Mouse (Mus musculus) forebrain, embryonic 14.5 days (tissue): ENCODE results near the gene Chn2. TPM values are rescaled to one million over a fixed set of nuclear protein-coding genes. Genes with fewer than 3 reads are reported as not detected.

Experiments
- ATAC-seq: fragments of 200-750 bp; cut with Nextera tagmentation; 2 replicates; pipeline ENCODE4 v1.8.0; 2017; ENCODE audit warnings: mild to moderate bottlenecking, moderate library complexity
- DNase-seq: peaks from one replicate; pipeline ENCODE4 v3.0.0-alpha.2; 2015; ENCODE audit warnings: low spot score
- H3K27ac ChIP-seq: fragments of 300-500 bp; sonication (generic); 2 replicates; pipeline ENCODE4 v1.5.1; 2014; ENCODE audit warnings: low read depth, mild to moderate bottlenecking, control low read depth, low read length, moderate library complexity
- H3K27me3 ChIP-seq: fragments of 300-500 bp; sonication (generic); replicated peaks from 2 replicates; pipeline ENCODE4 v1.6.1; 2014; ENCODE audit warnings: low read length, control low read depth, mixed read lengths; ENCODE audit not compliant: control insufficient read depth, insufficient read depth
- H3K36me3 ChIP-seq: fragments of 300-500 bp; sonication (generic); 2 replicates; pipeline ENCODE4 v1.6.1; 2014; ENCODE audit warnings: low read length, control low read depth; ENCODE audit not compliant: control insufficient read depth, insufficient read depth
- H3K4me1 ChIP-seq: fragments of 300-500 bp; sonication (generic); 2 replicates; pipeline ENCODE4 v1.6.1; 2014; ENCODE audit warnings: antibody characterized with exemption, low read length, control low read depth; ENCODE audit not compliant: control insufficient read depth, insufficient read depth
- H3K4me2 ChIP-seq: fragments of 300-500 bp; sonication (generic); 2 replicates; pipeline ENCODE4 v1.6.1; 2014; ENCODE audit warnings: mild to moderate bottlenecking, control low read depth, low read length
- H3K4me3 ChIP-seq: fragments of 300-500 bp; sonication (generic); 2 replicates; pipeline ENCODE4 v1.5.1; 2014; ENCODE audit warnings: low read depth, low read length, control low read depth
- H3K9ac ChIP-seq: fragments of 300-500 bp; sonication (generic); 2 replicates; pipeline ENCODE4 v1.6.1; 2014; ENCODE audit warnings: mild to moderate bottlenecking, low read length, control low read depth, moderate library complexity
- H3K9me3 ChIP-seq: fragments of 300-500 bp; sonication (generic); replicated peaks from 2 replicates; pipeline ENCODE4 v1.6.1; 2016; ENCODE audit warnings: low read length, control low read depth, mixed read lengths; ENCODE audit not compliant: control insufficient read depth
- WGBS: fragments of 180-500 bp; shearing (Covaris S2); extraction: QIAGEN DNeasy Blood & Tissue Kit; methylation state at CpG from one replicate; pipeline ENCODE4 v1.1.7; 2014; 5-methylcytosine and 5-hydroxymethylcytosine counted together
- polyA plus RNA-seq: library from polyadenylated mRNA; unstranded; fragments of >200 nt; fragmentation: Nextera tagmentation; extraction: Ambion mirVana; gene quantifications from 2 replicates; pipeline ENCODE4 v1.2.1, GENCODE M21; 2014

Gene Chn2
- polyA plus RNA-seq, 1 experiment from 2014 or later = 45.9 TPM

- DNase-seq = no peak
- H3K4me3 ChIP-seq = no peak overlapping the region
- H3K27ac ChIP-seq = no peak overlapping the region
- peaks cover under 1% of the 10 kb centered on the region for H3K4me1 ChIP-seq
- no peaks in the 10 kb centered on the region for H3K27me3 ChIP-seq
- no peaks in the 10 kb centered on the region for H3K36me3 ChIP-seq
- no peak for ATAC-seq
- H3K4me2 ChIP-seq = no peak overlapping the region
- no peaks in the 10 kb centered on the region for H3K9me3 ChIP-seq
- WGBS = 86% methylated on average over 11 of the region's 11 CpGs
- no peak overlapping the region for H3K9ac ChIP-seq
Observed at GRCm38 (mm10) chr6:54046884-54047747, 7.8 kb downstream of the Chn2 start.

DNA sequence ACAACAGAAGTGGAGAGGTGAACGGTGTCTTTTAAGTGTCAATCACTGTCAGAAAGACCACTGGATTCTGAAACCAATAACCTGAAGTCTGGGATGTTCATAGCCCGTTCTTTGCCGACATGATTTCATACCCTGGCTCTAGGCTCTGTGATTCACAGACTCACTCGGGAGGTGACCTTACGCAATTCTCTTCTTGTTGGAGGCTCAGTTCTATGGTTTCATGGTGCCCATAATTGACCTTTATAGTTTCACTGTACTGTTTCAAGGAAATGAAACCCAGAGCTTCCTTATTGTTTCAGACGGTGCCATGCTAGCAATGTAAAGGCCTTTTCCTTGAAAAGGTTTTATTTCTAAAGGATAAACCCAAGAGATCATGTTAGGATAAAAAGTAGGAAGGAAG lies 9.4 kb downstream of the Chn2 start:
- no peak overlapping the region for H3K4me2 ChIP-seq
- H3K4me3 ChIP-seq = no peak overlapping the region
- H3K27me3 ChIP-seq = no peaks in the 10 kb centered on the region
- no peaks in the 10 kb centered on the region for H3K9me3 ChIP-seq
- no peak for DNase-seq
- ATAC-seq = no peak
- 93% methylated on average over 6 of the region's 6 CpGs for WGBS
- no peak overlapping the region for H3K27ac ChIP-seq
- H3K36me3 ChIP-seq = no peaks in the 10 kb centered on the region
- no peak overlapping the region for H3K9ac ChIP-seq
- peaks cover 9% of the 10 kb centered on the region for H3K4me1 ChIP-seq

DNA sequence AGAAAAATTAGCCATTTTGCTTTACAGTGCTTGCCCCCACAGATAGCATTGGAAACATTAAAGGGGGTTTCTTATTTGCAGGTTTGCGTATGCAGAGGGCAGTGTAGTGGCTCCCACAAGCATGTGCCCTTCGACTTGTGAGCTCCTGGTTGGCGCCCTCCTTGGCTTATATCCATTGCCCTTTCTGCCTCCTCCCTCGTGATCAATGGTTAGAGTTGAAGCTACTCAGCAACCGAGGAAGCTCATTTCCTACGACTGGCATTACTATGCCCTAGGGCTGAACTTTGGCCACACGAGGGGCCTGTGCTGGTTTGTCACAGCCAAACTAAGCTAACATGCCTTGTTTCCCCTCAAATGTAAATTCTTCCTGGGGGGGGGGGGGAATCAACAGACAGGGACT lies 11.8 kb downstream of the Chn2 start:
- Histone ChIP-seq H3K27ac (no peak overlapping the region), H3K4me3 (no peak overlapping the region), H3K36me3 (no peaks in the 10 kb centered on the region), H3K9ac (no peak overlapping the region), H3K27me3 (no peaks in the 10 kb centered on the region), H3K9me3 (no peaks in the 10 kb centered on the region), H3K4me2 (no peak overlapping the region), H3K4me1 (peaks cover 16% of the 10 kb centered on the region)
- WGBS = 58% methylated on average over 7 of the region's 7 CpGs
- no peak for DNase-seq
- no peak for ATAC-seq

GRCm38 (mm10) chr6:54052124-54052523 lies 12.8 kb downstream of the Chn2 start:
- ATAC-seq (no peak), DNase-seq (no peak)
- Histone ChIP-seq H3K27ac (no peak overlapping the region), H3K27me3 (no peaks in the 10 kb centered on the region), H3K36me3 (no peaks in the 10 kb centered on the region), H3K9me3 (no peaks in the 10 kb centered on the region), H3K4me3 (no peak overlapping the region), H3K4me2 (no peak overlapping the region), H3K4me1 (peaks cover 20% of the 10 kb centered on the region), H3K9ac (no peak overlapping the region)
- WGBS = 86% methylated on average over 7 of the region's 7 CpGs

DNA sequence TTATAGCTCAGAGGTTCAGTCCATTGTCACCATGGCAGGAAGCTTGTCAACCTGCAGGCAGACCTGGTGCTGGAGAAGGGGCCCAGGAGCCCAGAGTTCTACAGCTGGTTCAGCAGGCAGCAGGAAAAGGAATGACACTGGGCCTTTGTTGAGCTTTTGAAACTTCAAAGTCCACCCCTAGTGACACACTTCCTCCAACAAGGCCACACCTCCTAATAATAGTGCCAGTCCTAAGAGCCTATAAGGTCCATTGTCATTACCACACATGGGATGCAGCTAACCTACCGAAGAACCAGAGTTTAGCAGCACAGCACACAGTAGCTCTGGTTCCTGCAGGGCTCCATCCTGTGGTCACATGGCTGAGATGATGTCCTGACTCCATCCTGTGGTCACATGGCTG lies 13.3 kb downstream of the Chn2 start:
- H3K27me3 ChIP-seq = no peaks in the 10 kb centered on the region
- H3K4me1 ChIP-seq = peaks cover 21% of the 10 kb centered on the region
- no peak overlapping the region for H3K9ac ChIP-seq
- WGBS = 77% methylated on average over 1 of the region's 1 CpGs
- DNase-seq (no peak), ATAC-seq (no peak)
- H3K4me3 ChIP-seq = no peak overlapping the region
- H3K36me3 ChIP-seq = no peaks in the 10 kb centered on the region
- no peak overlapping the region for H3K4me2 ChIP-seq
- H3K9me3 ChIP-seq = no peaks in the 10 kb centered on the region
- H3K27ac ChIP-seq = no peak overlapping the region

- no peaks in the 10 kb centered on the region for H3K36me3 ChIP-seq
- H3K4me1 ChIP-seq = peaks cover 21% of the 10 kb centered on the region
- no peak overlapping the region for H3K4me3 ChIP-seq
- 54% methylated on average over 3 of the region's 3 CpGs for WGBS
- DNase-seq = no peak
- no peaks in the 10 kb centered on the region for H3K9me3 ChIP-seq
- no peak overlapping the region for H3K4me2 ChIP-seq
- no peaks in the 10 kb centered on the region for H3K27me3 ChIP-seq
- ATAC-seq = no peak
- H3K27ac ChIP-seq = no peak overlapping the region
- H3K9ac ChIP-seq = no peak overlapping the region
Observed at GRCm38 (mm10) chr6:54053316-54053715, 14.0 kb downstream of the Chn2 start.

GRCm38 (mm10) chr6:54055387-54055786 lies 16.0 kb downstream of the Chn2 start:
- no peak for DNase-seq

DNA sequence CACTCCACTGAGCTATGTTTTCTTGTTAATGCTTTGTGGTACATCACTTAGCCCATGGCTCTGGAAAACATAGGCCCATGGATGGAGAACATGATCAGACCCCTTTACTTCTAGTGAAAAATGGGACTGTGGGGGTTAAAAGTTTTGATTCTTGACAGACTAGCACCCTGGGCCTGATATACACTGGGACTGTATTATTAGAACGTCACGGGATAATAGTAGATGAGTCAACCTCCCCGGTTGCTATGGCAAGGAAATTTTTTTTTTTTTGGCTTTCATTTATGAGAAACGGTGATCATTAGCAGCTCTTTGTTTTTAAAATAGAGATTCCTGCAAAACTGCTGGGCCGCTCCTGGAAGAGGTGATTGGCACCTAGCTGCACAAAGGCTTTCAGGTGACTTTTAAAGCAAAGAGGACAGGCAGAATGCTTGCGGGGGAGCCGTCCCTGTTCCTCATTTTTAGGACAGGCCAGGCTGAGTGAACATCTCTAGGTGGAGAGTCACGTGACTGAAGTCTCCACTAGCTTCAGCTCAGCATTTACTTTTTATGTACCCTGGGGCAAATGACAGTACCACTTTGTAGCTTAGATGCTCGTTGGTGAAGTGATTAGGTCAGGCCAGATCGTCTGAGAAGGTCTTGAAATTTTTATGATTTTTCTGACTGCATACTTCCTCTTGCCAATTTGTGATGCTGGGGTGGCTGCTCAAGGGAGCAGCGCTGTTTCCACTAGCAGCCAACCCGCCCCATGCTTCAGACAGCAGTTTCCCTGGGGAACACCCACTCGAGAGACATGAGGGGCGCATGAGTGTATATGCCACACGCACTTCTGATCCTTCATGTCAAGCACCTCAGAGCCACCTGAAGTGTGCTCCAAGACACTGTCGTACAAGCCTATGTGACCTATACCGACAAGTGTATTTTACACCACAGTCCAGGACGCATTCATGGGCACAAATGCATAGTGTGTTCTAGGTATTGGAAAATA lies 17.5 kb downstream of the Chn2 start:
- DNase-seq (peak; percentile 54), ATAC-seq (no peak)
- Histone ChIP-seq H3K4me3 (no peak overlapping the region), H3K36me3 (no peaks in the 10 kb centered on the region), H3K27me3 (no peaks in the 10 kb centered on the region), H3K4me1 (peaks cover 21% of the 10 kb centered on the region), H3K27ac (peak overlapping the region; percentile 16; the same call in 1 of the 2 replicates), H3K9ac (no peak overlapping the region), H3K9me3 (no peaks in the 10 kb centered on the region), H3K4me2 (no peak overlapping the region)
- WGBS = 63% methylated on average over 18 of the region's 18 CpGs

More at GRCm38 (mm10) chr6:54055387-54055786, 16.0 kb downstream of the Chn2 start:
- H3K4me2 ChIP-seq = no peak overlapping the region
- no peak overlapping the region for H3K4me3 ChIP-seq
- H3K36me3 ChIP-seq = no peaks in the 10 kb centered on the region
- H3K9ac ChIP-seq = no peak overlapping the region
- no peaks in the 10 kb centered on the region for H3K9me3 ChIP-seq
- no peak for ATAC-seq
- H3K27ac ChIP-seq = no peak overlapping the region
- 77% methylated on average over 5 of the region's 5 CpGs for WGBS
- H3K4me1 ChIP-seq = peaks cover 21% of the 10 kb centered on the region
- no peaks in the 10 kb centered on the region for H3K27me3 ChIP-seq
